Mouse (Mus musculus) heart, adult 2 months (tissue): ENCODE measurements around the gene Gsg1.

ENCODE experiments used
- CTCF ChIP-seq: fragments of 200-600 bp; IDR thresholded peaks from 2 replicates; pipeline ENCODE4 v1.8.1; 2022; ENCODE audit warnings: antibody characterized with exemption, mild to moderate bottlenecking, moderate library complexity
- POLR2A ChIP-seq: fragments of 200-500 bp; IDR thresholded peaks from 2 replicates; pipeline ENCODE4 v1.6.1; 2011; ENCODE audit warnings: mild to moderate bottlenecking, low read depth, low read length, control low read depth; ENCODE audit not compliant: insufficient read depth

- TF ChIP-seq POLR2A (no peak), CTCF (no peak)
These were observed 6.3 kb downstream of the Gsg1 start for GRCm38 (mm10) chr6:135247861-135248260.
